Comparison of ENCODE assay signal across 8 mouse cellular contexts in genomic region chr1:134709411-134710306, GRCm38 (mm10).
DNase-seq lines count a peak whose midpoint lies in the region; ATAC-seq lines count a peak whose summit lies in the region.

No protein-coding gene starts in this region.

- H3K27me3 ChIP-seq in hindbrain, embryonic 16.5 days (replicated peaks; ENCODE audit: control insufficient read depth, insufficient read depth, low read length), result peaks cover 9% of the 10 kb centered on the region
- H3K27me3 ChIP-seq in neural tube, embryonic 11.5 days (ENCODE audit: control insufficient read depth, insufficient read depth, low read length), result peaks cover 9% of the 10 kb centered on the region; the same call in 1 of the 2 replicates

- 8% methylated on average over 26 of the region's 26 CpGs for WGBS in hindbrain, embryonic 16.5 days
- 11% methylated on average over 26 of the region's 26 CpGs for WGBS in neural tube, embryonic 11.5 days

- peak; percentile 24; the same call in 1 of the 2 replicates for ATAC-seq in hindbrain, embryonic 16.5 days
- no peak for ATAC-seq in neural tube, embryonic 11.5 days (ENCODE audit: insufficient read depth, low FRiP score, low TSS enrichment)

- H3K9me3 ChIP-seq in hindbrain, embryonic 16.5 days (ENCODE audit: control insufficient read depth, low read length), result no peaks in the 10 kb centered on the region
- H3K9me3 ChIP-seq in neural tube, embryonic 11.5 days (ENCODE audit: control insufficient read depth, low read length), result no peaks in the 10 kb centered on the region

- peak overlapping the region; percentile 99 for H3K4me2 ChIP-seq in hindbrain, embryonic 16.5 days (ENCODE audit: low read length)
- peak overlapping the region; percentile 98 for H3K4me2 ChIP-seq in neural tube, embryonic 11.5 days (ENCODE audit: low read depth)

- intact Hi-C loops in left cerebral cortex, postnatal 4 days (cut with DNase I), result no loop called here
- intact Hi-C loops in left cerebral cortex, postnatal 10 days (cut with DNase I), result loop anchor here (5.0 kb wide), 1 partner anchor 67 kb away; no protein-coding TSS in a partner anchor

- H3K4me3 ChIP-seq in hindbrain, embryonic 16.5 days (ENCODE audit: low read length), result peak overlapping the region; percentile 63
- peak overlapping the region; percentile 53 for H3K4me3 ChIP-seq in neural tube, embryonic 11.5 days (ENCODE audit: low read depth, low read length)

- H3K36me3 ChIP-seq in hindbrain, embryonic 16.5 days (ENCODE audit: control insufficient read depth, insufficient read depth, low read length), result no peaks in the 10 kb centered on the region
- no peaks in the 10 kb centered on the region for H3K36me3 ChIP-seq in neural tube, embryonic 11.5 days (ENCODE audit: control insufficient read depth, insufficient read depth, low read length)

- peaks cover 24% of the 10 kb centered on the region for H3K4me1 ChIP-seq in hindbrain, embryonic 16.5 days (ENCODE audit: control insufficient read depth, insufficient read depth, low read depth, low read length)
- peaks cover 28% of the 10 kb centered on the region for H3K4me1 ChIP-seq in neural tube, embryonic 11.5 days (ENCODE audit: control insufficient read depth, insufficient read depth, low read length)

- no peak overlapping the region for H3K27ac ChIP-seq in hindbrain, embryonic 16.5 days (ENCODE audit: low read depth, low read length)
- H3K27ac ChIP-seq in neural tube, embryonic 11.5 days (ENCODE audit: low read depth, low read length), result peak overlapping the region; percentile 14; the same call in 1 of the 2 replicates

- H3K9ac ChIP-seq in hindbrain, embryonic 16.5 days (ENCODE audit: low read depth, low read length), result peak overlapping the region; percentile 77
- peak overlapping the region; percentile 79 for H3K9ac ChIP-seq in neural tube, embryonic 11.5 days (ENCODE audit: low read length)

- DNase-seq in left cerebral cortex, postnatal 4 days, result peak; percentile 64
- no peak for DNase-seq in left cerebral cortex, postnatal 10 days (ENCODE audit: extremely low spot score in 1 of 2, low spot score in 2 of 2)
- DNase-seq in cerebellum, postnatal 25 days, result peak; percentile 79 to 86
- DNase-seq in neural tube, embryonic 11.5 days (ENCODE audit: low spot score), result peak; percentile 44
- DNase-seq in adrenal gland, adult 8-10 months, result no peak
- DNase-seq in urinary bladder, postnatal 36 days (ENCODE audit: low spot score in 2 of 2), result no peak
- DNase-seq in layer of hippocampus, postnatal 14 days (ENCODE audit: low spot score in 2 of 2), result no peak

Comparison
In these comparisons a context has a peak if more than half of its experiments do, and no peak if none do; other contexts are left out.
1. DNase-seq: peak in left cerebral cortex, postnatal 4 days (single experiment), cerebellum, postnatal 25 days (2 of 2) and neural tube, embryonic 11.5 days (single experiment); none in left cerebral cortex, postnatal 10 days (0 of 2), adrenal gland, adult 8-10 months (single experiment), urinary bladder, postnatal 36 days (0 of 2) and layer of hippocampus, postnatal 14 days (0 of 2).